Mouse (Mus musculus) heart, postnatal 0 days (tissue): ENCODE data around the gene Dlgap4. TPM values are rescaled to one million over a fixed set of nuclear protein-coding genes. Genes with fewer than 3 reads are reported as not detected.

Experiments
- ATAC-seq: fragments of 200-750 bp; cut with Nextera tagmentation; 2 replicates; pipeline ENCODE4 v1.8.0; 2017; ENCODE audit warnings: low read depth, moderate number of reproducible peaks, moderate library complexity; ENCODE audit not compliant: insufficient read depth
- DNase-seq: peaks from one replicate; pipeline ENCODE4 v3.0.0-alpha.2; 2016; ENCODE audit warnings: low spot score
- H3K27ac ChIP-seq: fragments of 300-500 bp; sonication (generic); 2 replicates; pipeline ENCODE4 v1.5.1; 2014; ENCODE audit warnings: low read depth, mild to moderate bottlenecking
- H3K27me3 ChIP-seq: fragments of 300-500 bp; sonication (generic); 2 replicates; pipeline ENCODE4 v1.6.1; 2014; ENCODE audit warnings: low read length, mixed read lengths; ENCODE audit not compliant: control insufficient read depth, insufficient read depth
- H3K36me3 ChIP-seq: fragments of 300-500 bp; sonication (generic); replicated peaks from 2 replicates; pipeline ENCODE4 v1.6.1; 2014; ENCODE audit warnings: low read length, mixed read lengths; ENCODE audit not compliant: control insufficient read depth, insufficient read depth
- H3K4me1 ChIP-seq: fragments of 300-500 bp; sonication (generic); 2 replicates; pipeline ENCODE4 v1.6.1; 2014; ENCODE audit warnings: antibody characterized with exemption; ENCODE audit not compliant: control insufficient read depth, insufficient read depth
- H3K4me2 ChIP-seq: fragments of 300-500 bp; sonication (generic); 2 replicates; pipeline ENCODE4 v1.6.1; 2014; ENCODE audit warnings: low read depth, mild to moderate bottlenecking, low read length, moderate library complexity
- H3K4me3 ChIP-seq: fragments of 300-500 bp; sonication (generic); 2 replicates; pipeline ENCODE4 v1.5.1; 2014; ENCODE audit warnings: low read depth, low read length
- H3K9ac ChIP-seq: fragments of 300-500 bp; sonication (generic); replicated peaks from 2 replicates; pipeline ENCODE4 v1.6.1; 2014; ENCODE audit warnings: low read depth, low read length, mixed read lengths
- H3K9me3 ChIP-seq: fragments of 300-500 bp; sonication (generic); replicated peaks from 2 replicates; pipeline ENCODE4 v1.6.1; 2016; ENCODE audit warnings: low read length; ENCODE audit not compliant: control insufficient read depth
- CTCF ChIP-seq: IDR thresholded peaks from 2 replicates; pipeline ENCODE4 v1.5.1; 2016; ENCODE audit warnings: antibody characterized with exemption, control low read depth, low read depth
- EP300 ChIP-seq: IDR thresholded peaks from 2 replicates; pipeline ENCODE4 v1.6.1; 2016; ENCODE audit warnings: antibody characterized with exemption, low read depth
- WGBS: fragments of 180-500 bp; shearing (Covaris S2); extraction: QIAGEN DNeasy Blood & Tissue Kit; methylation state at CpG from one replicate; pipeline ENCODE4 v1.1.7; 2014; 5-methylcytosine and 5-hydroxymethylcytosine counted together
- polyA plus RNA-seq: library from polyadenylated mRNA; unstranded; fragments of >200 nt; fragmentation: Nextera tagmentation; extraction: Ambion mirVana; gene quantifications from 2 replicates; pipeline ENCODE4 v1.2.1, GENCODE M21; 2015
- total RNA-seq: library from RNA; depleted of rRNA; stranded (reverse); fragments of >200 nt; gene quantifications from 2 replicates; pipeline ENCODE4 v1.2.3, GENCODE M21; 2014; ENCODE audit warnings: low replicate concordance

Dlgap4 gene
- total and polyA plus RNA-seq, 2 experiments from 2014 or later: 51.3 to 58.5 TPM

- DNase-seq: no peak
- Histone ChIP-seq H3K4me2 (no peak overlapping the region), H3K9me3 (no peaks in the 10 kb centered on the region), H3K4me1 (no peaks in the 10 kb centered on the region), H3K36me3 (no peaks in the 10 kb centered on the region), H3K9ac (no peak overlapping the region), H3K27me3 (peaks cover 45% of the 10 kb centered on the region), H3K4me3 (no peak overlapping the region), H3K27ac (no peak overlapping the region)
- TF ChIP-seq CTCF (no peak), EP300 (no peak)
- 63% methylated on average over 5 of the region's 5 CpGs for WGBS
- ATAC-seq: no peak
Measured at GRCm38 (mm10) chr2:156649450-156649849, 35.9 kb downstream of the Dlgap4 start.

- no peaks in the 10 kb centered on the region for H3K4me1 ChIP-seq
- TF ChIP-seq EP300: no peak
- TF ChIP-seq CTCF: no peak
- H3K36me3 ChIP-seq: no peaks in the 10 kb centered on the region
- WGBS: 71% methylated on average over 6 of the region's 6 CpGs
- H3K9me3 ChIP-seq: no peaks in the 10 kb centered on the region
- DNase-seq (no peak), ATAC-seq (no peak)
- H3K27ac ChIP-seq: no peak overlapping the region
- peaks cover 45% of the 10 kb centered on the region for H3K27me3 ChIP-seq
- H3K4me3 ChIP-seq: no peak overlapping the region
- H3K4me2 ChIP-seq: no peak overlapping the region
- H3K9ac ChIP-seq: no peak overlapping the region
Measured at GRCm38 (mm10) chr2:156651019-156651418, 37.5 kb downstream of the Dlgap4 start.

GRCm38 (mm10) chr2:156652841-156653240 lies 39.3 kb downstream of the Dlgap4 start:
- peak; percentile 23 for DNase-seq
- Histone ChIP-seq H3K4me2 (no peak overlapping the region), H3K4me3 (no peak overlapping the region), H3K9ac (no peak overlapping the region), H3K4me1 (no peaks in the 10 kb centered on the region), H3K27ac (no peak overlapping the region), H3K27me3 (peaks cover 36% of the 10 kb centered on the region), H3K36me3 (no peaks in the 10 kb centered on the region), H3K9me3 (no peaks in the 10 kb centered on the region)
- 8% methylated on average over 8 of the region's 8 CpGs for WGBS
- TF ChIP-seq CTCF (no peak), EP300 (no peak)
- peak; percentile 49; the same call in 1 of the 2 replicates for ATAC-seq

GRCm38 (mm10) chr2:156654148-156654547 lies 40.6 kb downstream of the Dlgap4 start:
- no peak for ATAC-seq

GRCm38 (mm10) chr2:156655626-156656025 lies 42.1 kb downstream of the Dlgap4 start:
- Histone ChIP-seq H3K4me2 (no peak overlapping the region), H3K9me3 (no peaks in the 10 kb centered on the region), H3K9ac (no peak overlapping the region), H3K27me3 (peaks cover 32% of the 10 kb centered on the region), H3K4me3 (no peak overlapping the region), H3K4me1 (no peaks in the 10 kb centered on the region), H3K36me3 (no peaks in the 10 kb centered on the region), H3K27ac (no peak overlapping the region)
- no peak for DNase-seq
- ATAC-seq: no peak
- TF ChIP-seq EP300 (no peak), CTCF (no peak)
- 48% methylated on average over 5 of the region's 5 CpGs for WGBS

More at GRCm38 (mm10) chr2:156654148-156654547, 40.6 kb downstream of the Dlgap4 start:
- no peak for DNase-seq
- H3K27ac ChIP-seq: no peak overlapping the region
- H3K4me1 ChIP-seq: no peaks in the 10 kb centered on the region
- H3K9ac ChIP-seq: no peak overlapping the region
- H3K27me3 ChIP-seq: peaks cover 32% of the 10 kb centered on the region
- H3K36me3 ChIP-seq: no peaks in the 10 kb centered on the region
- WGBS: 75% methylated on average over 5 of the region's 5 CpGs
- H3K4me2 ChIP-seq: no peak overlapping the region
- H3K4me3 ChIP-seq: no peak overlapping the region
- TF ChIP-seq CTCF: no peak
- no peak for TF ChIP-seq EP300
- no peaks in the 10 kb centered on the region for H3K9me3 ChIP-seq

- Histone ChIP-seq H3K9ac (no peak overlapping the region), H3K4me2 (no peak overlapping the region), H3K27ac (no peak overlapping the region), H3K36me3 (no peaks in the 10 kb centered on the region), H3K4me3 (no peak overlapping the region), H3K9me3 (no peaks in the 10 kb centered on the region), H3K4me1 (no peaks in the 10 kb centered on the region), H3K27me3 (peaks cover 17% of the 10 kb centered on the region)
- DNase-seq (no peak), ATAC-seq (no peak)
- no peak for TF ChIP-seq CTCF
- no peak for TF ChIP-seq EP300
- WGBS: 80% methylated on average over 8 of the region's 8 CpGs
Measured at GRCm38 (mm10) chr2:156657522-156657921, 44.0 kb downstream of the Dlgap4 start.
